Mouse (Mus musculus) layer of hippocampus, postnatal 10 days (tissue): ENCODE data around the gene Smdt1. TPM values are rescaled to one million over a fixed set of nuclear protein-coding genes. Genes with fewer than 3 reads are reported as not detected.
A peak's percentile ranks its signal among the peaks of the same experiment; 100 is the strongest.

Experiments
- DNase-seq, 2 experiments: peaks; one replicate each; pipeline ENCODE4 v3.0.0; 2021; ENCODE audit warnings: low spot score in 2 of 2
- long read RNA-seq: library from polyadenylated mRNA; stranded (forward); transcript quantifications from one replicate; pipeline ENCODE4 v2.0.0, GENCODE M21; 2023
- total RNA-seq, 2 experiments: library from RNA; stranded (reverse); gene quantifications; 2 replicates each; pipeline ENCODE4 v1.2.3; 2021

Gene Smdt1
- 100 to 1,000 TPM; 158 to 179 TPM for total RNA-seq
- long read RNA-seq, transcript Smdt1-201 (3 exons, 705 nt): major isoform, 109 of 312 reads
- long read RNA-seq, transcript Smdt1-204 (3 exons, 597 nt): minor isoform, 20 of 312 reads
- long read RNA-seq, partial matches to known transcripts: 13 of 312 reads
- long read RNA-seq, other reads (novel, unspliced or antisense): 169 of 312 reads

DNA sequence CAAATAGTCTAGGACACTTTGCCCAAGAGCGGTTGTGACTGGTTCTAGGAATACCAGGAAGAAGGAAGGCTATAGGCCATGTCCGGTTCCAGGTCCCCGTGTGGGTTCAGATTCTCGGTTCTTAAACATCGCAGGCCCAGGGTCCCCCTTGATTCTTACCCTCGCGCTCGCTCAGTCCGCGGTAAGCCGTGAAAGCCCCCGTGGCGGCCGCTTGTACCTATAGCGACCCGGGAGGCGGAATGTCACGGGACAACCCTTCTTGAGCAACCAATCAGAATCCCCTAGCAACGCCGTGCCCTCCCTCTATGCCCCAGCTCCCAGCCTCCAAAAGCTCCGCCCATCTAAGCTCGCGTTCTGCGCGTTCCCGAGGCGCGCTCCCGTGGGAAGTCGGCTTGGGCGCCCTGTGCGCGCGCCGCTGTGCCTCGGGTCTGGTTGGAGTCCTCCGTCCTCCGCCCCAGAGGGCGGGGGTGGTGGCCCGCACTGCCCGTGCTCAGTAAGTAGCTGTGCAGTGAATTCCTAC, at the start of gene Smdt1, which contains the start of the genes Naga and Pheta2:
Smdt1 (plus strand) TSS at position 367 of the 520 bp plus-strand sequence.
Naga (minus strand) TSS at position 333 of the 520 bp plus-strand sequence.
Pheta2 (plus strand) TSS at position 350 of the 520 bp plus-strand sequence.
- DNase-seq: peak; percentile 95 to 97

DNA sequence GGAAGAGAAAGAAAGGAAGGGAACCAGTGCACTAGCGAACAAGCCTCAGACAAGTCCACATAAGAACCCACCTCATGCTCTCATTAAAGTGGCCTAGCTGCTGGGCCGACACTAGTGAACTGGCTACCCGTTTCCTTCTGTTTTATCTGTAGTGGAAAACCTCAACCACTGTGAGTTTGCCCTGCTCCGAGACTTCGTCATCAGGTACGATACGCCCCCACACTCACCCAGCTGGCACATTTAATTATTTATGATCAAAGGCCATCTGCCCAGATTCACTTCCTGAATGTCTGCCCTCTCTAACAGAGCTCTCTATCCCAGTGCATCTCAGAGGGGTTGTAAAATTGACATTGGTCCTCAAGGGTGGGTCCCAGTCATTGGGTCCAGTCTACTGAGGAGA, 48.5 kb upstream of the Smdt1 start:
- no peak for DNase-seq

DNA sequence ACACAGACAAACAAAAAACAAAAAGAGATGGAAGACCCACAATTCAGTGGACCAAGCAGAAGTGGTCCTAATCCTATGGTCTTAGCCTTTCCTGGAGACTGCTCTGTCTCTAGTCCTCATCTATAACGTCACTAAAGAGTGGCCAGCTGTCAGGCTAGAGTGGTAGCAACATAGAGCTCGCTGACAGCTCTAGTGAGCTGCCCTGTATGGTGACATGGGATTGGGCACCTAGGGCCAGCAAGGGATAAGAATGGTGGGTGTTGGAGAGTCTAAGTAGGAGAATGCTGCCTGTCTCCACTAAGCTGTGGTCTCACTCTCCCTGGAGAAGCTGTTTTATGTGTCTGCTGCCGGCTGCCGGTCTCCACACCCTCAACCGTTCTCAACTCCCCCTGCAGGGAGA, 45.9 kb upstream of the Smdt1 start:
- DNase-seq: no peak

DNA sequence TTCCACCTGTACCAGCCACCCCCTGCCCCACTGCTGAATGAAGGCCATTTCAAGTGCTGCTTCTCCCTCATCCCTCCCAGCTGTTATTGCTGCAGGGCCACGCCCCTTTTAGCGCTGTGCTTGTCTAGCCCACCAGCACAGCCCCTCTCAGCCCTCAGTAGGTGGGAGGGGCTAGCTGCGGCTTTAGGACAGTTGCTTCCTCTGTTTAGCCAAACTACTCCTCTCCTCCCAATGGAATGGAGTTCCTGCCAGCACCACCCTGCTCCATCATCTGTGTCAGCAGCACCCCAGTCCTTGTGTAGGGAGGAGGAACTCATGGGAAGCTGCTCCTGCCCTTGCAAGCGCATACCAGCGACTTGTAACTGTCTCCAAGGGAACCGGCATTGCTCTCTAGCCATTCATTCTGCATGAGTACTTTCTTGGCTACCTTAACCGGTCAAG, 45.5 kb upstream of the Smdt1 start:
- DNase-seq: peak in 1 of 2 experiments; percentile 56

DNA sequence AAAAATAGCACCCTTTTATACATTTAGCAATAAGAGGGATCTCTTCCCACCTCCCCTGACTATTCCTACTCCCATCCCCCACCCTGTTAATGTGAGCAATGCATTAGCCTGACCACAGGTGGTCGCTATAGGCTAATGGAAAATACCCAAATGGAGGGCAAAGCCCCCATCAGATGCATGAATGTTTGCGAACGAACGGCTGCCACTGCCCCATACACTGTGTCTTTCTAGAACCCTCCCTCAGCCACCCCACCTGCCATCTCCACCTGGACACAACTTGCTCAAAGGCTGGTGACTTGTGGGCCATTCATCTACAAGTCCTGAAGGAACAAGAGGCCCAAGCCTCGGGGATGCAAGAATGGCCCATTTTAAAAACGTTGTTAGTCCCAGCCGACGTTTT, 44.7 kb upstream of the Smdt1 start:
- DNase-seq: peak; percentile 66 to 69

DNA sequence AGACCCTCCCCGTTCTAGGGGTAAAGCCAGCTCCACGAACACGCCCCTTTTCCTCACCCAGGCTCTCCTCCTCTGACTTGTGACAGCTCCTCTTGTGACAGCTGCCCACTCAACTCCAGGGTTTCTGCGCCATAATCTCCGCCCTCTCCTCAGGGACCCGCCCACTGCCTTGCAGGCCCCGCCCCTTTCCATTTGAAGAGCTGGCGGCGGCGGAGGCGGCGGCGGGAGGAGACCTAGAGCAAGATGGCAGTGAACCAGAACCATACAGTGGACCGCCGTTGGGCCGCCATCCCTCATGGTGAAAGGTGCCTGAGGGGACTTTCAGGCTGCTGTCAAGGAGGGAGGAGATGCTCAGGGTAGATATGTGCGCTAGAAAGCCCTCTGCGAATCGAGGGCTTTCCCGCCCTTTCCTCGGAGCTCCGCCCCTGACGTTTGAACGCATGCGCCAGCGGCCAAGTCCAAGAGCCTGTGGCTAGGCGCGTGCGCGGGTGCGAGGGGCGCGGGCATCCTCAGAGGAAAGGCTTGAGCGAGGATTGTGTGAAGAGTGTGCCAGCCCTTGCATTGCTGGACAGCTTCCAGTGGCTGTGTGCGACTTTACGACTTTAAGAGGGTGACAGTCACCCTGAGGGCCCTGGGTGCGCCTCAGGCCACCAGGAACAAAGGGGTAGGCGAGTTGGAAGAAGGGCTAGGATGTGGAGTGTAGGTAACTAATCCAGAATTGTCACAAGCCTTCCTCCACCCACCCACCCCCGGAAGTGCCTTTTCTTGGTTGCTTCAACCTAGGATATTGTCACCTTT, 39.8 kb upstream of the Smdt1 start, which contains the start of gene Wbp2nl:
Wbp2nl (plus strand) TSS at position 191 of the 798 bp plus-strand sequence.
- DNase-seq: no peak

DNA sequence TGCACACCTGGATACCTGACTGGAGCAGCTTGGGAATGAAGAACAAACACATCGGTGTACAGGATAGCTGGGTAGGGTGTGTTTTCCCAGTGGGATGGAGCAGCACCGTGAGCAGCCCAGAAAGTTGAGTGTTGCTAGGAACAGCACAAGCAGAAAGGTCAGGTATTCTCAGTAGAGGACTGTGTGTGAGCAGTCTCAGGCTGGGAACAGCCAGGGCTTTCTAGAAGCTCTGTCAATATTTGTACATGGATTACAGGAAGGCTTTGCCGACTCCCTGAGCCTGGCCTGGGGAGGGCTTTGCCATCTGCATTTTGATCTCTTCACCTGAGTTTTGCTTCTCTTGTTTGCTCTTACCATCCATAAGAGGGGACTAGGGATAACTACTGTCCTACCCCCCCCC, 31.7 kb upstream of the Smdt1 start:
- DNase-seq: no peak

DNA sequence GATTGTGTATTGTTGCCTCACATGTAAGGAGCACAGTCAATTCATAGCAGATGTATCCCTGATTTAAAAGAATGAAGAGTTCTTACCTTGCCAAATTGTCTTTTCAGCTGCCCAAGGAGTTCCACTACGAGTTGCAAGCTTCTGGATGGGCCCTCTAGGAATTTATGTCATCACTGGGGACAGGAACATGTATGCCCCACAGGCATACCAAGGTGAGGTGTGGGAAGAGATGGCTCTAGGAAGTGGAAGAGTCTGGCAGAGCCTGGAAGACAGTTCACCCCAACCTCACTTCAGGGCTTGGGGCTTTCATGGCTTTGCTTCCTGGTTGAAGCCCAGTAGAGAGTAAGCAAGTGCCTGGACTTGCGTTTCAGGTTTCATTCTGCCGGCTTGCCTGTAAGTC, 30.3 kb upstream of the Smdt1 start:
- DNase-seq: no peak

DNA sequence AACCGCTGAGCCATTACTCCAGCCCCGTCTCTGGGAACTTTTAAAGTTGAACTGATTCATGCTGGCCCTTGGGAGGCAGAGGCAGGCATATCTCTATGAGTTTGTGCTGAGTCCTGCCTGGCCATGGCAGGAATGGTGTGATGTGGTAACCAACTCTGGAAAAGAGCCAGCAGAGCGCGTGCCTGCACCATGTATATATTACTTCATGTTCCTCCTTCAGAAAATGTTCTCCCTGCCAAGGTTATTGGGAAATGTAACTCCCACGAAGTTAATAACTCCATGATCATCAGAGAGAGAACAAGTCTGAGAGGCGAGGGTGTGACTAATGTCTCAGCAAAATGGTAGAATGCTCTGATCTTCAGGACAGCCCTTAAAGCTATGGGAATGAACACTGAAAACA, 20.9 kb upstream of the Smdt1 start:
- DNase-seq: no peak

DNA sequence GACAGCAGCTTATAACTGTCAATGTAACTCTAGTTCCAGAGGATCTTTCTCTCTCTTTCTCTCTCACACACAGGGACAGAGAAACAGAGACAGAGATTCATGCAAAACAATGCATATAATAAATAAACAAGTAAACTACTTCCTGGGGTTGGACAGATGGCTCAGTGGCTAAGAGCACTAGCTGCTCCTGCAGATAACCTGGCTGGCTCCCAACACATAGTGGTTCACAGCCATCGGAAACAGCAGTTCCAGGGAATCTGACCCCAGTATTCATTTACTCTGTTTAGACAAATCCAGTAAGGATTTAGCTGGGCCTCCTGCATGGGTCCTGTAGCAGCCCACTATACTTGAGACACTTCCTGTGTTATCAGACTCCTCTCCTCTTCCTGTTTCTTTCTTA, 19.1 kb upstream of the Smdt1 start:
- no peak for DNase-seq

DNA sequence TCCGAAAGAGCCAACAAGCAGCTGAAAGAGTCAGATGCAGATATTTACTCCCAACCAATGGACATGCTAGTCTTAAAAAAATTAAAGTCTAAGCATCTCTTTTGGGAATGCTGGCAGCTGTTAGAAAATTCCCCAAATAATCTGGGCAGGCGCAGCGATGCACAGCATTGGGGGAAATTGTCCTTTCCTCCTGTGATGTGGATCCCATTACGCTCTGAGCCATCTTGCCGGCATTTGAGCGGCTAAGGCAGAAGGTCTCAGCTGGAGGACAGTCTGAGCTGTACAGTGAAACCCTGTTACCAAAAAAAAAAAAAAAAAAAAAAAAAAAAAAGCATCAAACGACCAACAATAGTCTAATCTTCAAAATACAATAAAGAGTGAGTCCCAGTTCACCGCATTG, 16.6 kb upstream of the Smdt1 start:
- no peak for DNase-seq

DNA sequence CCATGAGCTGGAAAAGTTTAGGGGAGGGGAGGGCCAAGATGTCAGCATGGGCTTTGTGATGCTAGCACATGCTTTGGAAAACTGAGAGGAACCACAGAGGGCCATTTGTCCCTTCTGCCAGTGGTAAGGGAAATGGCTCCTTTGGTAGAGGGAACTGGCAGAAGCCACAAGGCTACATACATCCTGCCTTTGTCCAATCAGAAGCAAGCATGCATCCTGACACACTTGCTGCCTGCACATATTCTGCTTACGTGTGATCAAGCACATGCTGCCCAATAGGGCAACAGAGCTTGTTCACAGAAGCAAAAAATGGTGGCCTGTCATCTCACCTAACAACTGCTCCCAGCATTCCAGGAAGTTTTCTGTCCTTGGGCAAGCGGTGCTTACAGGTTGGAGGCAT, 13.4 kb upstream of the Smdt1 start:
- no peak for DNase-seq

DNA sequence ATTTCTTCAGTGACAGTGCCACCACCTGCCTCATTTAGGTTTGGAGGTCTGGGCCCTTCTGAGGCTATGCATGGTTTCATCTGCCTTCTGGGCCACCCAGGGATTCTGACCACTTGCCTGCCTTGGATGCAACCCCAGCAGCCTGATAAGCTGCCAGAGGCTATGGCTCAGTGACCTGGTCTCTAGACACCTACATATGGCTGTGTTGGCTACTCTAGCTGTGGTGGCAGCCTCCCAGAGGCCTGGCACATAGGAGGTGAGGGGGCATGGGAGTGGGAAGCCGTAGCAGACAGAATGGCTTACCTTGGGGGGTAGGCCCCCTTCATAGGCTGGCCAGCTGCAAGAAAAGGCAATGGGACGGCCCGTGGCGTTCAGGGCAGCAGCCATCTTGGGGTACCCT, 3.6 kb upstream of the Smdt1 start:
- DNase-seq: no peak

DNA sequence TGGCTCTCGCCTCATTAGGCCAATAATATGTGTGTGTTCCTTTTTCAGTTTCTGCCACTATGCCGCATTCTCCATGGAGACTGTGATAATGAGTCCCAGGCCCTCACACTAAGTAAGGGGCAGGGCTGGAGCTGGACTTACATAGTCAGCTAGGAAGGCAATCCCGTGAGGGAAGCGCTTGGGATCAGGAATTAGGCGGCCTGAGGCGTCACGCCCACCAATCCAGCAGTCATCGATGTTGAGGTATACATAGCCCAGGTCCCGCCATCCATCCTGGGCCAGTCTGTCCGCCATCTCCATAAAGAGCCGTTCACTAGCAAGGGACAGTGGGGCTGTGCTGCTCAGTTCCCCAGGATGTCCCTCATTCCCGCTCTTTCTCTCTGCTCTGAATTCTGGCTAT, 2.1 kb upstream of the Smdt1 start:
- no peak for DNase-seq

DNA sequence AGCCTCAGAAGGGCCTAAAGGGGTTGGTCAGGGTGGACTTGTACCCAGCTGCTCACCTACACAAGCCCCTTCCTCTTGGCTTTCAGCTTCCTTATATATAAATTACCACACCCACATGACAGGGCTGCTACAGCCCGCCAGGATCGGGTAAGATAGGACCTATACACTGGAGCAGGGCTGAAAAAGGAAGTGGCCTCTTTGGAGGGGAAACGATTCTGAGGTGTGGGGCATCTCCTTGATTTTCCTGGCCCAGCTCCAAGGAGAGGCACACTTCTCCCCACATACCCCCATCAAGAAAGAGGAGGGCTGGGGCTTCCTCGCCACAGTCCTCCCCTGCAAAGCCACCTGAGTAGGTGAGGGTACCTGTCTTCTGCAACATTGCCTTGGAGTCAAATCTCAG, 884 bp upstream of the Smdt1 start:
- DNase-seq: no peak

DNA sequence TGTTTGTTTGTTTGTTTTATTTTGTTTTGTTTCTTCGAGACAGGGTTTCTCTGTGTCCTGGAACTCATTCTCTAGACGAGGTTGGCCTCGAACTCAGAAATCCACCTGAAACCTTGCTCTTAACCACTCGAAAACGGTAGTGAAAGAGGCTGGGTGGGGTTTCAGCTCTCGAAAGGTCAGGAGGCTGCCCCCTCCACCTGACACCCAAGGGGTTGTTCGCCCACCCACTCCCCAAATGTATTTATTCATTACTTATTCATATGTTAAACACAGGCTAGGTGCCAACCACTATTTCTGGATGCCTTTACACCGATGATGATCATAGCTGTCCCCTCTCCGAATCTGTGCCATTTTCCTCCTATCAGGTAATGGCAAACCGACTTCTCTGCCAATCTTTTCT, 391 bp downstream of the Smdt1 start:
- DNase-seq: no peak

DNA sequence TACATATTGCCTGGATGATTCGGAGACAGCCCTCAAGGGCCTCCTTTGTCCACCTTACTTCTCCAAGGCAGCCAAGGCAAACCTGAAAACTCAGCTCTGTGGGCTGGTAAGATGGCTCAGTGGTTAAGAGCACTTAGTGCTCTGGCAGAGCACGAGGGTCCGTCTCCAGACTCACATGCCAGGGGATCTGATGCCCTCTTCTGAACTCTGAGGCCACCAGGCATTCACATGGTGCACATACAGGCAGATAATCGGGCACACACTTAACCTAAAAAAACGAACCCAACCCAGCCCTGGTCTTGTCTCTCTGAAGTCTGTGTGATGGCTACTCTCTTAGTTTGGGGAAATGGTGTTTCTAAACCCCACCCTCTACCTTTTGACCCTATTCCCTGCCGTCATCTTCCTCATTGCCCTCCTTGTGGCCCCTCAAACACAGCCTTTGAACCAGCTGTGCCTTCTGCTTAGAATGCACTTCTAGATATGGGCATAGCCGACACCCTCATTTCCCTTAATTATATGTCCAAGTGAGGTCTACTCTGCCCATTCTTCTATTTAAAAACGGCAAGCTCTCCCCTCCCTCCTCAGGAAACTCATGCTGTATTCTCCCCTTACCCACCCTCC, 985 bp downstream of the Smdt1 start:
- no peak for DNase-seq

DNA sequence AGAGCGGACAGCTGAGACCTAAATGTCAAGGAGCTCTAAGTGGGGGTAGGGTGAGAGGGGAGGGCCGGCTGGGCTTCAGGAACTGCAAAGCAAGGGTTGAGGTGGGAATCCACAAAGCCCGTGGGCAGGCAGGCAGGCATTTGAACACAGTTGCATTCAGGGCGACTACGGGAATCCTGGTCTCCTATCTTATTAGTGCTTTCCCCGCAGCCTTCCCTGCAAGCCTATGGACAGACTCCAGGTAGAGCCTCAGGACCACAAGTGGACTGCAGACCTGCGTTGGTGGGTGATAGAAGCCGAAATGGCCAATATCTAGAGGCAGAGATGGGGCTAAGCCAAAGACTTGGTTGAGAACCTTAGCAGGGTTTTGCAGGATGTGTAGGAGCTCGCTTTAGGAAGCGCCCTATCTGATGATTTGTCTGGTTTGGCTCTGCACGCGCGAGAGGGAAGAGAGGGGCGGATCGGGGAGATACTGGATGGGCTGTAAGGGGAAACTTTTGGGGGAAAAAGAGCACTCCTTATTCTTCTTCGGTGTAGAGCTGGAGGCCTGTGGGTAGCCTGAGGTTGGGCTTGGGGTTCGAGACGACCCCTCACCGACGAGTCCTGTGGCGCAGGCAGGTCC, 1.8 kb downstream of the Smdt1 start:
- DNase-seq: no peak

DNA sequence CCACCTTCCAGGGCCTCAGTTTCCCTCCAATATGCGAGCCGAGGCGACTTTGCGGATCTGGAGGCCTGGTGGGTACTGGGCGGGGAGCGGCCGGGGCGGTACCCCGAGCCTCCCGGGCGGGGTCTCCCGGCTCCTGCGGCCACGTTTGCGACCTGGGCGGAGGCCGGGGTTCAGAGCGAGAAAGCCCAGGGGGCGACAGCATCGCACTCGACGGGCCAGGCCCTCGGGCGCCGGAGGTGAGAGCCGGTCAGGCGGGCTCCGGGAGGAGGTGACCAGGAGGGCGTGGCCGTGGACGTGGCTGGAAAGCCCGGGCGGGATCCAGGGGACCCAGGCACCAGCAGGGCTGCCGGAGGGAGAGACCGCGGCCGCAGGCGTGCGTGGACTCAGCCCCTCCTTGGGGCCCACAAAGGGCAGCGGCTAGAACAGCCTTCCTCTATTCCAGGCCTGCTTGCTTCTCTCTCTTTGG, 2.3 kb downstream of the Smdt1 start:
- no peak for DNase-seq

DNA sequence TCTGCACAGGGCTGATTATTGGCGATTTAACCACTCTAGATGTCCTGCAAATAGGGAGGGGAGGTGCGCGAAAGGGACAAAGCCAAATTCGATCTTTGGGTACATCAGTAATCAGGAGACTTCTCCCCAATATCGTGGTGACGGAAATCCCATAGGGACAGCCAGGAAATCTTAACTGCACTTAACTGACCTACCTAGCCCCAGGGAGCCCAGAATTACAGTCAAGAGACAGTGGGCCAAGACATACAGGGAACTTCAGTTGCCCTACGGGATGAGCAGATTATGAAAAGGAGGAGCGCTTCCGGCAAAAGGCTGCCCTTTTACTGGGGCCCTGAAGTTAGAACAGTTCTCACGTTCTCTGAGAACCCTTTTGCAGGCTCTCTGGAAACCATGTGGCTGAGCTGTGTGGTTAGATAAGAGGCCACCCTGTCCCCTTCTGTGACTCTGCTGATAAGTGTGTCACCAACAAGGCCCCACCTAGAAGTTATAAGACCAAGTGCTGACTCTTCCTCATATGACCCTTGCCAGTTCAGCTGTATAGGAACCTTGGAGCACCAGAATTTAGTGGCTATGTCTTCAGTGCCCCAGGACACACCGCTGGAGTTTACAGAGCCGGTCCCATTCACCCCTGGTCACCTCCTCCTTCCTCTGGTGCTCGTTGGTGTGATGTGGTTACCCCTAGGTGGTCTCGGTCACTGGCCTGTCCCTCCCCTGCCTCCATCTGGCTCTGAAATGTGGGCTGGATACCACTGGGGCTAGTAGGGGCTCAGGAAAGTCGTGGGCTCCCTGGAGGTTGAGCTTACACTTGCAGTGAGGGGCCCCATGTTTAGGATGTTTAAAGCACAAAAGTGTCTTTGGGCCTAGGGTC, 3.1 kb downstream of the Smdt1 start:
- DNase-seq: no peak
